Mouse (Mus musculus) heart, postnatal 0 days (tissue): ENCODE results near the gene Ficd.

Experiments used
- CTCF ChIP-seq: IDR thresholded peaks from 2 replicates; pipeline ENCODE4 v1.5.1; 2016; ENCODE audit warnings: antibody characterized with exemption, control low read depth, low read depth
- EP300 ChIP-seq: IDR thresholded peaks from 2 replicates; pipeline ENCODE4 v1.6.1; 2016; ENCODE audit warnings: antibody characterized with exemption, low read depth

GRCm38 (mm10) chr5:113775585-113775984 is 40.0 kb downstream of the Ficd start:
- TF ChIP-seq CTCF, result no peak
- no peak for TF ChIP-seq EP300
